Mouse (Mus musculus) neutrophil, adult 65 days (primary cell): Measurements from ENCODE around the gene Eif4e. TPM values are rescaled to one million over a fixed set of nuclear protein-coding genes. Genes with fewer than 3 reads are reported as not detected.

Experiments used
- total RNA-seq: library from RNA; stranded (reverse); gene quantifications from 2 replicates; pipeline ENCODE4 v1.2.4, GENCODE M21; 2023

The Eif4e gene
- total RNA-seq: 36.1 and 41.5 TPM in 2 replicates

GRCm38 (mm10) chr3:138526073-138526915, at the start of gene Eif4e:
Eif4e (plus strand) TSS chr3:138526179.

GRCm38 (mm10) chr3:138489327-138490033, 36.5 kb upstream of the Eif4e start, which contains the start of gene Metap1:
Metap1 (minus strand) TSS chr3:138489515.

Other genes starting within 250 kb of the Eif4e start
- not detected in 2 replicates for gene Adh6a, start 212.9 kb upstream of the Eif4e start, total RNA-seq
- gene Adh6b, start 184.4 kb upstream of the Eif4e start, total RNA-seq: not detected in 2 replicates
- gene Adh4, start 110.7 kb upstream of the Eif4e start, total RNA-seq: not detected in 2 replicates
- 31.3 and 33.4 TPM in 2 replicates for gene Adh5, start 83.1 kb upstream of the Eif4e start, total RNA-seq
- gene Metap1, start 36.7 kb upstream of the Eif4e start, total RNA-seq: 21.8 and 31.3 TPM in 2 replicates
- gene Tspan5, start 216.0 kb downstream of the Eif4e start, total RNA-seq: 26.9 and 29.9 TPM in 2 replicates